Mouse (Mus musculus): ENCODE measurements at regions not wholly inside any gene's neighbourhood (a gene's known extent, or its start where the extent isn't known, plus 50 kb on each side); places are given as distances from the start of the nearest gene placed in this dataset.

- no peak for ATAC-seq (ENCODE audit: low TSS enrichment)
These were observed 66.2 kb downstream of the Isl1 start for GRCm38 (mm10) chr13:116243272-116243784.

GRCm38 (mm10) chr13:116215101-116215500 is 94.4 kb downstream of the Isl1 start:
- no peak for ATAC-seq (ENCODE audit: low TSS enrichment)

GRCm38 (mm10) chr13:116213843-116214829 is 95.4 kb downstream of the Isl1 start:
- no peak for ATAC-seq (ENCODE audit: low TSS enrichment)

- ATAC-seq (ENCODE audit: low TSS enrichment), result peak; percentile 50; the same call in 1 of the 2 replicates
These were observed 108.1 kb downstream of the Isl1 start for GRCm38 (mm10) chr13:116201177-116201920.

- ATAC-seq (ENCODE audit: low TSS enrichment), result no peak
These were observed 122.4 kb downstream of the Isl1 start for GRCm38 (mm10) chr13:116187059-116187458.

GRCm38 (mm10) chr13:116177781-116178180 is 131.7 kb downstream of the Isl1 start:
- no peak for ATAC-seq (ENCODE audit: low TSS enrichment)

- no peak for ATAC-seq (ENCODE audit: low TSS enrichment)
These were observed 134.5 kb downstream of the Isl1 start for GRCm38 (mm10) chr13:116174976-116175375.

- no peak for ATAC-seq (ENCODE audit: low TSS enrichment)
These were observed 135.6 kb downstream of the Isl1 start for GRCm38 (mm10) chr13:116173866-116174265.

GRCm38 (mm10) chr13:116143022-116143421 is 166.5 kb downstream of the Isl1 start:
- no peak for ATAC-seq (ENCODE audit: low TSS enrichment)

- no peak for ATAC-seq (ENCODE audit: low TSS enrichment)
These were observed 190.8 kb downstream of the Isl1 start for GRCm38 (mm10) chr13:116118664-116119063.

GRCm38 (mm10) chr13:116111032-116111808 is 198.3 kb downstream of the Isl1 start:
- peak; percentile 81 for ATAC-seq (ENCODE audit: low TSS enrichment)

- ATAC-seq (ENCODE audit: low TSS enrichment), result no peak
These were observed 198.9 kb downstream of the Isl1 start for GRCm38 (mm10) chr13:116110578-116110977.

- no peak for ATAC-seq (ENCODE audit: low TSS enrichment)
These were observed 221.8 kb downstream of the Isl1 start for GRCm38 (mm10) chr13:116087541-116088308.

GRCm38 (mm10) chr13:116087140-116087539 is 222.3 kb downstream of the Isl1 start:
- ATAC-seq (ENCODE audit: low TSS enrichment), result no peak

- ATAC-seq (ENCODE audit: low TSS enrichment), result no peak
These were observed 252.4 kb downstream of the Isl1 start for GRCm38 (mm10) chr13:116056976-116057647.

- ATAC-seq (ENCODE audit: low TSS enrichment), result no peak
These were observed 253.3 kb downstream of the Isl1 start for GRCm38 (mm10) chr13:116056112-116056652.

- no peak for ATAC-seq (ENCODE audit: low TSS enrichment)
These were observed 273.3 kb downstream of the Isl1 start for GRCm38 (mm10) chr13:116036166-116036565.

GRCm38 (mm10) chr13:116030152-116030720 is 279.3 kb downstream of the Isl1 start:
- no peak for ATAC-seq (ENCODE audit: low TSS enrichment)

- no peak for ATAC-seq (ENCODE audit: low TSS enrichment)
These were observed 280.9 kb downstream of the Isl1 start for GRCm38 (mm10) chr13:116028583-116028982.

GRCm38 (mm10) chr13:116027147-116027546 is 282.3 kb downstream of the Isl1 start:
- no peak for ATAC-seq (ENCODE audit: low TSS enrichment)

All from frontal cortex, adult (tissue).